Mouse (Mus musculus) heart, embryonic 14.5 days (tissue): ENCODE data around the gene Zfp575. TPM values are rescaled to one million over a fixed set of nuclear protein-coding genes. Genes with fewer than 3 reads are reported as not detected.

Source experiments
- ATAC-seq: fragments of 200-750 bp; cut with Nextera tagmentation; 2 replicates; pipeline ENCODE4 v1.8.0; 2017; ENCODE audit warnings: low read depth, moderate TSS enrichment; ENCODE audit not compliant: insufficient number of reproducible peaks, insufficient read depth, low FRiP score
- H3K27ac ChIP-seq, 2 experiments: fragments of 200-500 bp in 1 of 2; fragments of 300-500 bp in 1 of 2; sonication (generic) in 1 of 2; replicated peaks in 1 of 2; 2 replicates each; pipeline ENCODE4 v1.5.1; 2012 to 2014; ENCODE audit warnings: low read depth in 2 of 2, low read length in 2 of 2, control low read depth in 1 of 2, mild to moderate bottlenecking in 1 of 2, mixed read lengths in 1 of 2; ENCODE audit not compliant: control insufficient read depth in 1 of 2, insufficient read depth in 1 of 2
- H3K27me3 ChIP-seq: fragments of 300-500 bp; sonication (generic); 2 replicates; pipeline ENCODE4 v1.6.1; 2014; ENCODE audit warnings: mild to moderate bottlenecking, low read length, control low read depth; ENCODE audit not compliant: control insufficient read depth, insufficient read depth
- H3K36me3 ChIP-seq: fragments of 300-500 bp; sonication (generic); 2 replicates; pipeline ENCODE4 v1.6.1; 2014; ENCODE audit warnings: mild to moderate bottlenecking, control low read depth, low read length, mixed read lengths; ENCODE audit not compliant: control insufficient read depth, insufficient read depth
- H3K4me1 ChIP-seq, 2 experiments: fragments of 200-500 bp in 1 of 2; fragments of 300-500 bp in 1 of 2; sonication (generic) in 1 of 2; 2 replicates each; pipeline ENCODE4 v1.6.1; 2012 to 2014; ENCODE audit warnings: low read length in 2 of 2, control low read depth in 1 of 2, mixed read lengths in 1 of 2; ENCODE audit not compliant: control insufficient read depth in 2 of 2, insufficient read depth in 2 of 2
- H3K4me2 ChIP-seq: fragments of 300-500 bp; sonication (generic); 2 replicates; pipeline ENCODE4 v1.6.1; 2014; ENCODE audit warnings: mild to moderate bottlenecking, low read length
- H3K4me3 ChIP-seq, 2 experiments: fragments of 200-500 bp in 1 of 2; fragments of 300-500 bp in 1 of 2; sonication (generic) in 1 of 2; 2 replicates each; pipeline ENCODE4 v1.5.1; 2012 to 2014; ENCODE audit warnings: low read length in 2 of 2, mild to moderate bottlenecking in 2 of 2, control low read depth in 1 of 2, low read depth in 1 of 2, moderate library complexity in 1 of 2; ENCODE audit not compliant: control insufficient read depth in 1 of 2, insufficient read depth in 1 of 2
- H3K9ac ChIP-seq: fragments of 300-500 bp; sonication (generic); 2 replicates; pipeline ENCODE4 v1.6.1; 2014; ENCODE audit warnings: mild to moderate bottlenecking, low read length
- H3K9me3 ChIP-seq: fragments of 300-500 bp; sonication (generic); 2 replicates; pipeline ENCODE4 v1.6.1; 2016; ENCODE audit warnings: low read length, control low read depth; ENCODE audit not compliant: control insufficient read depth
- WGBS: fragments of 180-500 bp; shearing (Covaris S2); extraction: QIAGEN DNeasy Blood & Tissue Kit; methylation state at CpG from one replicate; pipeline ENCODE4 v1.1.7; 2014; 5-methylcytosine and 5-hydroxymethylcytosine counted together
- polyA plus RNA-seq: library from polyadenylated mRNA; unstranded; fragments of >200 nt; fragmentation: Nextera tagmentation; extraction: Ambion mirVana; gene quantifications from 2 replicates; pipeline ENCODE4 v1.2.1, GENCODE M21; 2014

Gene Zfp575
- polyA plus RNA-seq, 1 experiment from 2014 or later: 0.36 TPM

DNA sequence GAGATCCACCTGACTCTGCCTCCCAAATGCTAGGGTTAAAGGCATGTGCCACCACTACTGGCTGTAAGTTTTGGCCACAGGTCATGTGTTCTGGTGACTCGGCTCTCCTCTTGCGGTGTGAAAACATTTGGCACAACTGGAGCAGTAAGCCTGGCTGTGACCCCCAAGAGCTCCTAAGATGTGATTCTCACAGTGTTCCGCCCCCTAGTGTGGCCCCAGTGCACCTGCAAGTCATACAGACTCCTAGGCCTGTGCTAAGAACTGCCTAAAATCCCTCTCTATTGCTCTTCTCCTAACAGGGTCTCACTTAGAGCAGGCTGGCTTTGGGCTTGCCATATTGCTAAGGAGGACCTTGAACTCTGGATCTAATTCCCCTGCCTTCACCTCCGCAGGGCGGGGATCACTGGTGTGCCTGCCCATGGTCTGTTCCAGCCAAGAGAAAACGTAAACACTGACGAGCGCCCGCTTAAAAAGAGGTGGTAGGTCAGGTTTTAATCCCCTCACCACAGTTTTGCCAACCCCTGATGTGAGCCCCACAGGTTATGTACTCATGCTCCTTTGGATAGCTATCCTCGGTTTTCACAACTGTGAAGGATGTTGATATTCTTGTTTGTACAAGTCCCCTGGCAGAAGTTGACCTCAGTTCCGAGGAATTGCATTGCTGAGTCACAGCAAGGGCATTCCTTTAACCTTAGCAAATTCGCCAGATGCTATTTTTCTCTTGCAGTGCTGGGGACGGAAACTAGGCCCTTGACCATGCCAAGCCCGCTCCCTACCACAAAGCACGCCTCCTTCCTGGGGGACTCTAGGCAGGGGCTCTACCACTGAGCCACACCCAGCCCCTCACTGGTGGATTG is 12.0 kb upstream of the Zfp575 start:
- 64% methylated on average over 15 of the region's 15 CpGs for WGBS
- no peak overlapping the region for H3K27ac ChIP-seq

GRCm38 (mm10) chr7:24598121-24598520 is 10.7 kb upstream of the Zfp575 start:
- Histone ChIP-seq H3K27me3 (no peaks in the 10 kb centered on the region), H3K9ac (no peak overlapping the region), H3K36me3 (no peaks in the 10 kb centered on the region), H3K4me1 (peaks cover 3 to 4% of the 10 kb centered on the region in 2 experiments; a peak in 2 of 4 replicates), H3K4me3 (no peak overlapping the region), H3K27ac (no peak overlapping the region), H3K4me2 (no peak overlapping the region), H3K9me3 (no peaks in the 10 kb centered on the region)
- 69% methylated on average over 4 of the region's 4 CpGs for WGBS
- ATAC-seq: no peak

More for the DNA sequence above, 12.0 kb upstream of the Zfp575 start:
- Histone ChIP-seq H3K36me3 (no peaks in the 10 kb centered on the region), H3K4me2 (no peak overlapping the region), H3K27me3 (no peaks in the 10 kb centered on the region), H3K4me3 (no peak overlapping the region), H3K9me3 (no peaks in the 10 kb centered on the region), H3K9ac (no peak overlapping the region), H3K4me1 (peaks cover 3% of the 10 kb centered on the region in 2 experiments; a peak in 2 of 4 replicates)
- no peak for ATAC-seq

- no peak overlapping the region for H3K27ac ChIP-seq
- H3K4me3 ChIP-seq: no peak overlapping the region
- H3K4me1 ChIP-seq: peaks cover 3 to 4% of the 10 kb centered on the region in 2 experiments; a peak in 2 of 4 replicates
- WGBS: 76% methylated on average over 2 of the region's 2 CpGs
- no peaks in the 10 kb centered on the region for H3K9me3 ChIP-seq
- H3K4me2 ChIP-seq: no peak overlapping the region
- no peaks in the 10 kb centered on the region for H3K27me3 ChIP-seq
- H3K9ac ChIP-seq: no peak overlapping the region
- H3K36me3 ChIP-seq: no peaks in the 10 kb centered on the region
- ATAC-seq: no peak
Measured at GRCm38 (mm10) chr7:24595464-24595863, 8.0 kb upstream of the Zfp575 start.

DNA sequence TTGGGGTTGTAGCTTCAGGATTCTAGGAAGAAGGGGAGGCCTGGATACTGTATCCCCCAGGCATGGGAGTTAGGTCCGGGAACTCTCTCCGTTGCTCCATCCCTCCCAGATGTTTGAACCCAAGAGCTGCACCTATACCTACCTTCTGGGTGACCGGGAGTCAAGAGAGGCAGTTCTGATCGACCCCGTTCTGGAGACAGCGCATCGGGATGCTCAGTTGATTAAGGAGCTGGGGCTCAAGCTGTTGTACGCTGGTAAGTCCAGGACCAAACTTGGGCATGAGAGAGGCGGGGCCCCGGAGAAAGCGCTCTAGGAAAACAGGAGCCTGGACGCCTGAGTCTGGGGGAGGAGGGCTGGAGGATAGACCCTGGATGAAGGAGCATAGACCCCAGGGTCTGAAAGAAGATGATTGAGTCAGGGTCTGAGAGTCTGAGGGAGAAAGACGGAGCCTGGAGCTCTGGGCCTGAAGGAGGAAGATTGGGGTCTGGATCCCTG is 6.9 kb upstream of the Zfp575 start:
- Histone ChIP-seq H3K36me3 (no peaks in the 10 kb centered on the region), H3K4me3 (peak overlapping the region; percentile 57 to 73), H3K9me3 (no peaks in the 10 kb centered on the region), H3K27ac (no peak overlapping the region), H3K9ac (peak overlapping the region; percentile 70), H3K4me1 (peaks cover 3 to 4% of the 10 kb centered on the region in 2 experiments; a peak in 2 of 4 replicates), H3K4me2 (peak overlapping the region; percentile 73), H3K27me3 (no peaks in the 10 kb centered on the region)
- ATAC-seq: no peak
- WGBS: 4% methylated on average over 13 of the region's 13 CpGs

DNA sequence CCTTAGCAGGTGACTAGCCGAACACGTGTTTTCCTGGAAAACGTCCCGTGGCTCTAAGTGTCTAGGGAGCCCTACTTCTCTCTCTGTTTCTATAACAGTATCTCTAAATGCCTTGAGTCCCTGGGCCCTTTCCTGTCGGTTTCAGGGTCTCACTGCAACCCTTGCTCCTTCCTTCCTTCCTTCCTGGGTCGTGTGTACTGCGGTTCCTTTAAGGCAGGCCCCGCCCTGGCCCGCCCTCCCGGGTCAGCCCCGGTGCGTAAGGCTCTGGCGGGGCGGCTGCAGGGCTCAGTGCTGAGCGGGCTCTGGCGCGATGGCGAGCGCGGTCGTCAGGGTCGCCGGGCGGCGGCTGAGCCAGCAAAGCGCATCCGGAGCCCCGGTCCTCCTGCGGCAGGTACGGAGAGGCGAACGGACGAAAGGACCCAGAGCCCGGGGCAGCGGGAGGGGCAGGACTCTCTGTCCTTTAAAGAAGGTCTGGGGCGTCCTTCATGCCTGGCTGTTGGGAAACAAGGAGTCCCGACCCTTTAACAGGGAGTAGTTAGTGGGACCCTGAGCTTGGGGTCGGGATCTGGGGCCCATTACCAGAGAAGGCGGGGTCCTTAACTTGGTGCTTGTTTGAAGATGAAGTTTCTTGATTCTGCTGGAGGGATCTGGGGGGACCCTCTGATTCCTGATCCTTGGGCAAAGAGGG is 6.3 kb upstream of the Zfp575 start:
- peak; percentile 81 for ATAC-seq
- Histone ChIP-seq H3K4me3 (peak overlapping the region; percentile 57 to 73), H3K36me3 (no peaks in the 10 kb centered on the region), H3K4me2 (peak overlapping the region; percentile 73), H3K9me3 (no peaks in the 10 kb centered on the region), H3K27ac (no peak overlapping the region), H3K4me1 (peaks cover 3 to 4% of the 10 kb centered on the region in 2 experiments; a peak in 2 of 4 replicates), H3K9ac (peak overlapping the region; percentile 70), H3K27me3 (no peaks in the 10 kb centered on the region)
- 2% methylated on average over 39 of the region's 39 CpGs for WGBS

- Histone ChIP-seq H3K4me1 (peaks cover 5 to 6% of the 10 kb centered on the region in 2 experiments; a peak in 3 of 4 replicates), H3K4me3 (no peak overlapping the region), H3K27ac (no peak overlapping the region), H3K9ac (no peak overlapping the region), H3K27me3 (peaks cover 1% of the 10 kb centered on the region), H3K36me3 (no peaks in the 10 kb centered on the region), H3K4me2 (no peak overlapping the region), H3K9me3 (no peaks in the 10 kb centered on the region)
- 81% methylated on average over 6 of the region's 6 CpGs for WGBS
- ATAC-seq: no peak
Measured at GRCm38 (mm10) chr7:24592781-24593180, 5.3 kb upstream of the Zfp575 start.

DNA sequence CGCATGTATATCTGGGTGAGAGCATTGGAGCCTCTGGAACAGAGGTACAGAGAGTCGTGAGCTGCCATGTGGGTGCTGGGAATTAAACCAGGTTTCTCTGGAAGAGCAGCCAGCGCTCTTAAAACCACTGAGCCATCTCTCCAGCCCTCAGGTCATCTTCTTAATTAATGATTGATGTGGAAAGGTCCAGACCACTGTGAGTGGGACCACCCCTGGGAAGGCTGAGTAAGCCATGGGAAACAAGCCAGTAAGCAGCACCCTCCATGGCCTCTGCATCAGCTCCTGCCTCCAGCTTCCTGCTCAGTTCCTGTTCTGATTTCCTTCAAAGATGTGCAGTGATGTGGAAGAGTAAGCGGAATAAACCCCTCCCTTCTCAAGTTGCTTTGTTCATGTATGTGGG is 4.7 kb upstream of the Zfp575 start:
- peaks cover 6 to 10% of the 10 kb centered on the region in 2 experiments; a peak in 3 of 4 replicates for H3K4me1 ChIP-seq
- no peaks in the 10 kb centered on the region for H3K36me3 ChIP-seq
- no peak overlapping the region for H3K9ac ChIP-seq
- H3K27ac ChIP-seq: no peak overlapping the region
- peaks cover 8% of the 10 kb centered on the region for H3K27me3 ChIP-seq
- H3K9me3 ChIP-seq: no peaks in the 10 kb centered on the region
- 65% methylated on average over 4 of the region's 4 CpGs for WGBS
- ATAC-seq: no peak
- H3K4me3 ChIP-seq: no peak overlapping the region
- no peak overlapping the region for H3K4me2 ChIP-seq
